Mouse (Mus musculus) heart, embryonic 13.5 days (tissue): ENCODE data around the gene Drg1. TPM values are rescaled to one million over a fixed set of nuclear protein-coding genes. Genes with fewer than 3 reads are reported as not detected.
"Not testable (repeated sequence)": the region's sequence is repeated elsewhere in the genome, so short reads cannot be mapped to it uniquely, and the experiment has no call there.

ENCODE experiments used
- ATAC-seq: fragments of 200-750 bp; cut with Nextera tagmentation; 2 replicates; pipeline ENCODE4 v1.8.0; 2017; ENCODE audit warnings: moderate TSS enrichment; ENCODE audit not compliant: insufficient number of reproducible peaks, low FRiP score, low TSS enrichment; ENCODE audit errors: extremely low read depth
- H3K27ac ChIP-seq: fragments of 300-500 bp; sonication (generic); replicated peaks from 2 replicates; pipeline ENCODE4 v1.5.1; 2015; ENCODE audit warnings: moderate library complexity, mild to moderate bottlenecking, inconsistent platforms
- H3K27me3 ChIP-seq: fragments of 300-500 bp; sonication (generic); replicated peaks from 2 replicates; pipeline ENCODE4 v1.6.1; 2015; ENCODE audit warnings: mild to moderate bottlenecking, inconsistent platforms
- H3K36me3 ChIP-seq: fragments of 300-500 bp; sonication (generic); 2 replicates; pipeline ENCODE4 v1.6.1; 2015; ENCODE audit warnings: mild to moderate bottlenecking, inconsistent platforms
- H3K4me1 ChIP-seq: fragments of 300-500 bp; sonication (generic); 2 replicates; pipeline ENCODE4 v1.6.1; 2015; ENCODE audit warnings: inconsistent platforms
- H3K4me2 ChIP-seq: fragments of 300-500 bp; sonication (generic); 2 replicates; pipeline ENCODE4 v1.6.1; 2015; ENCODE audit warnings: inconsistent platforms, mild to moderate bottlenecking, moderate library complexity
- H3K4me3 ChIP-seq: fragments of 300-500 bp; sonication (generic); 2 replicates; pipeline ENCODE4 v1.5.1; 2015; ENCODE audit warnings: moderate library complexity, mild to moderate bottlenecking, inconsistent platforms
- H3K9ac ChIP-seq: fragments of 300-500 bp; sonication (generic); 2 replicates; pipeline ENCODE4 v1.6.1; 2015; ENCODE audit warnings: inconsistent platforms, mild to moderate bottlenecking, moderate library complexity
- H3K9me3 ChIP-seq: fragments of 300-500 bp; sonication (generic); 2 replicates; pipeline ENCODE4 v1.6.1; 2016; ENCODE audit warnings: inconsistent platforms
- WGBS: fragments of 180-500 bp; shearing (Covaris S2); methylation state at CpG from one replicate; pipeline ENCODE4 v1.1.7; 2015; ENCODE audit warnings: mixed read lengths; 5-methylcytosine and 5-hydroxymethylcytosine counted together
- polyA plus RNA-seq: library from polyadenylated mRNA; unstranded; fragments of >200 nt; fragmentation: Nextera tagmentation; extraction: Ambion mirVana; gene quantifications from 2 replicates; pipeline ENCODE4 v1.2.1, GENCODE M21; 2015

The Drg1 gene
- polyA plus RNA-seq, 1 experiment from 2014 or later, result 159 TPM

DNA sequence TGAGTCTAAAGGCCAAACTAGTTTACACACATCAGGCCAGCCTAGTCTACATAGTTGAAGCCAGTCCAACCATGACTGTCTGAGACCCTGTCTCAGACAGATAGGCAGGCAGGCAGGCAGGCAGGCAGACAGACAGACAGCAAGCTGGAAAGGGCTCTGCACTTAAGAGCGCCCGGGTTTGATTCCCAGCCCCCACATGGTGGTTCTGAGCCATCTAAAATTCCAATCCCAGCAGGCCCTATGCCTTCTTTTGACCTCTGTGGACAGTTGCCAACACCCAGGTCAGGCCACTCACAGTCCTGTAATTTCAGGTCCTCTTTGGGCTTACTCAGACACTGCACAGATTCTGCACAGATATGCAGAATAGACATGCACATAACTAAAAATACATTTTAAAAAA is 119.4 kb downstream of the Drg1 start:
- H3K9me3 ChIP-seq, H3K27ac ChIP-seq, H3K4me3 ChIP-seq, H3K9ac ChIP-seq, H3K27me3 ChIP-seq, ATAC-seq, H3K4me2 ChIP-seq, H3K4me1 ChIP-seq: not testable (repeated sequence)
- WGBS, result 83% methylated on average over 2 of the region's 2 CpGs
- H3K36me3 ChIP-seq, result peaks cover 15% of the 10 kb centered on the region

DNA sequence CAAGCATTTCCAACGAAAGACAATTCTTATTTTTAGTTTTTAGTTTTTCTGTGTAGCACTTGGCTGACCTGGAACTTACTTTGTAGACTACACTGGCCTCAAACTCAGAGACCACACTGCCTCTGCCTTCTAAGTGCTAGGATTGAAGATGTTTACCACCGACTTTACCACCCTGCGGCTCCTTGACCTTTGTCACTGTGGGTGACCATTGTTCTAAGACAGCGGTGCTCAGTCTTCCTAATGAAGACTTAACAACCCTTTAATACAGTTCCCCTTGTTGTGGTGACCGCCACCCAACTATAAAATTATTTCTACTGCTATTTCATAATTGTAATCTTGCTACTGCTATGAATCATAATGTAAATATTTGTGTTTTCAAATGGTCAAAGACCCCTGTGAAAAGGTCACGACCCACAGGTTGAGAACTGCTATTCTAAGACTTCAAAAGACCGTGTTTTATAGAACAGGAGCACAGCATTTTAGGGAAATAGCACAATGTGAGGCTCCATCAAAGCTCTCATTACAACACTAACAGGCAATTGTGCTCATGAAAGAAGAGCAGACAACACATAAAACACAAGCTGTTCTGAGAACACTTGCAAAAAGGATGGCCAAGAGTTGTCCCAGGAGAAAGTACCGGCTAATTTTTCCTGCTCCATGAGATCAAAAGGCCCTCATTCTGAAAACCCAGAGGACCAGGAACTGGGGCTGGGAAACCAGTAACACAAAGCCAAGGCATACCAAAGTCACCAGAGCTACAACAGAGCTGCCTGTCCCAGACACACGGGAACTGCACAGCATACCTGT is 120.7 kb downstream of the Drg1 start:
- not testable (repeated sequence) for H3K4me1 ChIP-seq, ATAC-seq, H3K9ac ChIP-seq, H3K4me3 ChIP-seq, H3K4me2 ChIP-seq, H3K27me3 ChIP-seq, H3K27ac ChIP-seq
- H3K36me3 ChIP-seq, result peaks cover 13% of the 10 kb centered on the region
- peaks cover 10% of the 10 kb centered on the region for H3K9me3 ChIP-seq
- 77% methylated on average over 9 of the region's 9 CpGs for WGBS

DNA sequence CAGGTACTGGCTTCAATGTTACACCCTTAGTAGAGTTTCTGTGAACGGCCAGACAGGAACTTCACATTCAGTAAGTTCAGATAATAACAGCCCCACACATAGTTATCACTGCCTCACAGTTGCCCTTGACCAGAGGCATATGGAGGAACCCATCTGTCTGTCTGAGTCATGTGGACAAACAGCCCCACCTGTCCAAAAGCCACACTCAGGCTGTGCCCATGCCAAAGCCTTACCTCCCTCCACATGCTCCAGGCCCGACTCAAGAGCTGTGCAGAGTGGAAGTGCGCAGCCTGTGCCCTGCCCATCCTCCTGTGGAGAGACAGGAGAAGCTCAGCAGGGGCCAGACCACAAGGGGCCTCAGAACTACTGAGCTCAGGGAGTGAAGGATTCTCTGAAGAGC is 122.2 kb downstream of the Drg1 start:
- not testable (repeated sequence) for ATAC-seq, H3K9ac ChIP-seq, H3K4me2 ChIP-seq, H3K4me1 ChIP-seq, H3K27me3 ChIP-seq, H3K4me3 ChIP-seq, H3K9me3 ChIP-seq, H3K27ac ChIP-seq, H3K36me3 ChIP-seq
- WGBS, result 67% methylated on average over 3 of the region's 3 CpGs

DNA sequence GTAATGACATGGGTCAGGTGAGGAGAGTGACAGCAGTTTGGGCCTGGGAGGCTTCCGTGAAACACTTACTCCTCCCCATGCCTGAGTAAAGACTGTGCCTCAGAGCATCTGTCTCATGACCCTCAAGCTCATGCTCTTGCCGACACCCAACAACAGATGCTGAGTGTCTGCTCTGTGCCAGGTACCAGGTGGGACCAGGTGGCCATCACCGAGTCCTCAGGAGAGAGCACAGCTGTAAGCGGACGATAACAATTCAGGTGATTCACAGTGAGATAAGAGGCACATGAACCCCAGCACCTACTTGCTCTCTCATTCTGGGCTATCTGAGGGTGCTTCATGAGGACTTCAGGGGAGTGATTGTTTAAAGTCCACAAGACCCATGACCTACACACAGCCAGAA is 123.8 kb downstream of the Drg1 start:
- not testable (repeated sequence) for H3K27ac ChIP-seq, H3K4me2 ChIP-seq, H3K27me3 ChIP-seq, H3K9ac ChIP-seq, H3K4me3 ChIP-seq, H3K4me1 ChIP-seq, H3K36me3 ChIP-seq
- peak; percentile 58 for ATAC-seq
- WGBS, result 77% methylated on average over 4 of the region's 5 CpGs
- H3K9me3 ChIP-seq, result peaks cover 16% of the 10 kb centered on the region

DNA sequence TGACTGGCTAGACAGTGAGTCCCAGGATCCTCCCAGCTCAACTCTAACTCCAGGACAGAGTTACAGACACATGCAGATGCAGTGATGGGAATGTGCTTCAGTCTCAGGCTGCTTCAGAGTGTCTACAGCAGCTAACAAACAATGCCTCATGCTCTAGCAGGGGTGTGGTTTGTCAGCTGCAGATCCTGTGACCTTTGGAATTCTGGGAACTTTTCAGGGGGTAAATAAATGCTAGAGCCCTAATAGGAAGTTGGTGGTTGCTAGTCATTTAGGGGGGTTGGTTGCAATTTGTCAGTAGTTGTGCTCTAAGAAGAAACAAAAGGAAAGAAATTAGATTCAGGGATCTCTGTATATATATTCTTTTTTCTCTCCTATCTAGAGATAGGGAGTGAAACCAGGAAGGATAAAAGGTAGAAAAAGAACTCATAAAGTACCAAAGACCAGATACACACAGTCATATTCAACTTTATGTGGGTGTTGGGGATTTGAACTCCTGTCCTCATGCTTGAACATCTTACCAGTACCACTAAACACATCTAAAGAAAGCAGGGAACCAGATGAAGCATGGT is 125.2 kb downstream of the Drg1 start:
- H3K4me2 ChIP-seq, H3K4me1 ChIP-seq, H3K27ac ChIP-seq, H3K36me3 ChIP-seq, H3K9ac ChIP-seq, H3K27me3 ChIP-seq, H3K4me3 ChIP-seq, ATAC-seq: not testable (repeated sequence)
- peaks cover 20% of the 10 kb centered on the region for H3K9me3 ChIP-seq

DNA sequence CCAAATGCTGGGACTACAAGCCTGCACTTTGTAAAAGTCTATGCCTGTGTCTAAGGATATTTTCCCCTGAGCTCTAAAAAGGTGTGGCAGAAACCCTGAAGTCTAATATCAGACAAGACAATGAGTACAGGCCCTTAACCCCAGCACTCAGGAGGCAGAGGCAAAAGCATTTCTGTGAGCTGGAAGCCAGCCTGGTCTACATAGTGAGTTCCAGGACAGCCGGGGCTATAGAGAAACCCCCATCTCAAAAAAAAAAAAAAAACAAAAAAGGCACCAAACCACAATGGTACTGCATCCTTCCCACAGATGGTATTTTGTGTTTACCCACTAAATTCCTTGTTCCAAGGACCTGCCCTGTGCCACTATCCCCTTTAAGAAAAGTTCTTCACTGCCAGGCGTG is 127.9 kb downstream of the Drg1 start:
- not testable (repeated sequence) for H3K36me3 ChIP-seq, H3K4me3 ChIP-seq, H3K4me1 ChIP-seq, H3K27ac ChIP-seq, ATAC-seq, H3K27me3 ChIP-seq, H3K9ac ChIP-seq, H3K4me2 ChIP-seq
- peaks cover 22% of the 10 kb centered on the region for H3K9me3 ChIP-seq
- WGBS, result 72% methylated on average over 2 of the region's 2 CpGs

Other genes starting within 250 kb of the Drg1 start
- 7.3 and 10.1 TPM in 2 replicates for gene Sfi1, start 73.0 kb downstream of the Drg1 start, polyA plus RNA-seq
- 28.0 and 32.3 TPM in 2 replicates for gene Eif4enif1, start 64.0 kb downstream of the Drg1 start, polyA plus RNA-seq
- 22.7 and 24.4 TPM in 2 replicates for gene Patz1, start 22.5 kb upstream of the Drg1 start, polyA plus RNA-seq
- gene Pik3ip1, start 64.0 kb upstream of the Drg1 start, polyA plus RNA-seq, result 19.0 and 25.9 TPM in 2 replicates
- 50.4 and 58.3 TPM in 2 replicates for gene Limk2, start 142.8 kb upstream of the Drg1 start, polyA plus RNA-seq
- 24.7 and 25.6 TPM in 2 replicates for gene Rnf185, start 185.9 kb upstream of the Drg1 start, polyA plus RNA-seq
- 0.11 and 0.16 TPM in 2 replicates for gene Pla2g3, start 221.9 kb upstream of the Drg1 start, polyA plus RNA-seq
- 9.0 and 10.0 TPM in 2 replicates for gene Inpp5j, start 238.4 kb upstream of the Drg1 start, polyA plus RNA-seq
- 128 and 130 TPM in 2 replicates for gene Selenom, start 248.3 kb upstream of the Drg1 start, polyA plus RNA-seq